Mouse (Mus musculus) intestine, embryonic 16.5 days (tissue): Measurements from ENCODE around the gene Kiss1. TPM values are rescaled to one million over a fixed set of nuclear protein-coding genes. Genes with fewer than 3 reads are reported as not detected.

Experiments
- ATAC-seq: fragments of 200-750 bp; cut with Nextera tagmentation; 2 replicates; pipeline ENCODE4 v1.8.0; 2017; ENCODE audit warnings: moderate TSS enrichment, moderate library complexity
- H3K27ac ChIP-seq: fragments of 300-500 bp; sonication (generic); 2 replicates; pipeline ENCODE4 v1.5.1; 2014; ENCODE audit warnings: mild to moderate bottlenecking, low read length
- H3K27me3 ChIP-seq: fragments of 300-500 bp; sonication (generic); replicated peaks from 2 replicates; pipeline ENCODE4 v1.6.1; 2014; ENCODE audit warnings: low read length, control low read depth, mixed read lengths; ENCODE audit not compliant: control insufficient read depth, insufficient read depth
- H3K36me3 ChIP-seq: fragments of 300-500 bp; sonication (generic); 2 replicates; pipeline ENCODE4 v1.6.1; 2014; ENCODE audit warnings: low read length, control low read depth; ENCODE audit not compliant: control insufficient read depth, insufficient read depth
- H3K4me1 ChIP-seq: fragments of 300-500 bp; sonication (generic); 2 replicates; pipeline ENCODE4 v1.6.1; 2014; ENCODE audit warnings: low read length, control low read depth, mixed read lengths; ENCODE audit not compliant: control insufficient read depth, insufficient read depth
- H3K4me2 ChIP-seq: fragments of 300-500 bp; sonication (generic); 2 replicates; pipeline ENCODE4 v1.6.1; 2014; ENCODE audit warnings: low read depth, low read length, control low read depth
- H3K4me3 ChIP-seq: fragments of 300-500 bp; sonication (generic); 2 replicates; pipeline ENCODE4 v1.5.1; 2014; ENCODE audit warnings: mild to moderate bottlenecking, low read length
- H3K9ac ChIP-seq: fragments of 300-500 bp; sonication (generic); 2 replicates; pipeline ENCODE4 v1.6.1; 2014; ENCODE audit warnings: low read depth, low read length
- H3K9me3 ChIP-seq: fragments of 300-500 bp; sonication (generic); 2 replicates; pipeline ENCODE4 v1.6.1; 2016; ENCODE audit warnings: low read length, control low read depth; ENCODE audit not compliant: control insufficient read depth
- WGBS: fragments of 180-500 bp; shearing (Covaris S2); extraction: QIAGEN DNeasy Blood & Tissue Kit; methylation state at CpG from one replicate; pipeline ENCODE4 v1.1.7; 2014; 5-methylcytosine and 5-hydroxymethylcytosine counted together
- polyA plus RNA-seq: library from polyadenylated mRNA; unstranded; fragments of >200 nt; fragmentation: Nextera tagmentation; extraction: Ambion mirVana; gene quantifications from 2 replicates; pipeline ENCODE4 v1.2.1, GENCODE M21; 2015

The Kiss1 gene
- polyA plus RNA-seq, 1 experiment from 2014 or later, result not detected

DNA sequence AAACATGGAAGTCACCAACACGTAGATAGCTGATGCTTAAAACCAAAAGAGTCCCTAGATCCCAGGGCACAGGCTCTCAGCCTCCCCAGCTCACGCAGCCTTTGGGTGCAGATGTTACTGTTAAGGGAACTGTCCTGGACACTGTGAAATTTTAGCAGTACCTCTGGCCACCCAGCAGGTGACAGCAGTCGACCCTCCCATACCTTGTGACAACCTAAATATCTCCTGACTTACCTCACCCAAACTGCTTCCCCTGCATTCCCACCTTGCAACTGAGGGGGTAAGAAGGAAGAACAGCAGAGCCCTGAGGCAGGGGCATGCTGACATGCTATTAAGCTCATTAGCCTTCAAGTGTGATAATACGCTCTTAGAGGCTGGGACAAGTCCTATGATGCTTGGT lies 10.4 kb upstream of the Kiss1 start:
- no peak overlapping the region for H3K9ac ChIP-seq
- WGBS, result 61% methylated on average over 4 of the region's 4 CpGs
- H3K36me3 ChIP-seq, result no peaks in the 10 kb centered on the region
- no peak for ATAC-seq
- no peak overlapping the region for H3K4me2 ChIP-seq
- 0 out of 2 replicates have a peak, but pooled peaks cover 3% of the 10 kb centered on the region for H3K4me1 ChIP-seq
- no peak overlapping the region for H3K27ac ChIP-seq
- no peaks in the 10 kb centered on the region for H3K27me3 ChIP-seq
- H3K9me3 ChIP-seq, result no peaks in the 10 kb centered on the region
- no peak overlapping the region for H3K4me3 ChIP-seq

DNA sequence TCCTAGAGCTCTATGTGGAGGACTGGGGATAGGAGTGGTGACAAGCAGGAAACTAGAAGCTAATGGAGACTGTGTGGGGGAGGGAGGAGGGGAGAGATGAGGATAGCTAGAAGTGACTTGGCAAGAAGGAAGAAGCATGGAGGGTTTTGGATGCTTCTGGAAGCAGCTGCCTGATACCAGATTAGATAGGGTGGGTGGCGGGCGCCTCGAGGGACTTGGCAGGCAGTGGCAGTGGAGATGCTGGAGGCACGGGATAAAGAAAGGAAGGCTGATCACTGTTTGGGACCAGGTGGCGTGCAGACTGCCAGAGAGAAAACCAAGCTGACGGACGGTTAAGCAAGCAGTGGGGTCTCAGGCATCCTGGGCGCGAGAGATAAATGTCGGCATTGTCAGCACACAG lies 9.7 kb upstream of the Kiss1 start:
- H3K4me3 ChIP-seq, result no peak overlapping the region
- H3K27me3 ChIP-seq, result no peaks in the 10 kb centered on the region
- H3K9ac ChIP-seq, result no peak overlapping the region
- H3K4me2 ChIP-seq, result no peak overlapping the region
- H3K9me3 ChIP-seq, result no peaks in the 10 kb centered on the region
- 0 out of 2 replicates have a peak, but pooled peaks cover 3% of the 10 kb centered on the region for H3K4me1 ChIP-seq
- ATAC-seq, result no peak
- H3K36me3 ChIP-seq, result no peaks in the 10 kb centered on the region
- 36% methylated on average over 10 of the region's 10 CpGs for WGBS
- no peak overlapping the region for H3K27ac ChIP-seq

- ATAC-seq, result no peak
- no peak overlapping the region for H3K4me2 ChIP-seq
- H3K27ac ChIP-seq, result no peak overlapping the region
- no peak overlapping the region for H3K9ac ChIP-seq
- H3K4me1 ChIP-seq, result 0 out of 2 replicates have a peak, but pooled peaks cover 3% of the 10 kb centered on the region
- no peaks in the 10 kb centered on the region for H3K36me3 ChIP-seq
- no peak overlapping the region for H3K4me3 ChIP-seq
- no peaks in the 10 kb centered on the region for H3K9me3 ChIP-seq
- H3K27me3 ChIP-seq, result no peaks in the 10 kb centered on the region
- 35% methylated on average over 8 of the region's 8 CpGs for WGBS
These were observed 7.3 kb upstream of the Kiss1 start for GRCm38 (mm10) chr1:133314364-133314763.

DNA sequence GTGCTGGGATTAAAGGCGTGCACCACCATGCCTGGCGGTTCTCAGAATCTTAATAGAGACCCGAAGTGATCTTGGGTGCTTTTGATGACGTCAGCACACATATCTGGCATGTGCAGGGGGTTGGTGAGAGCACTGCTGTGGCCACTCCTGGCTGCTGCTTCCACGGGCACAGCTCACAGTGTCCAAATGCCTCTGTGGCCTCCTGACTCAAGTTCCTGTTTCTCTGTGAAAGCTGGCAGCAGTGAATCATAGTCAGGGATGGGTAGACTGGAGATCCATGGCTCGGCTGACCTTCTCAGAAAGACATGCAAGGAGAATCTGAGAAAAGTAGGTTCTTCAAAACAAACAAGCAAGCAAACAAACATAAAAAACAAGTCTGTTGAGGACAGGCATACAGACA lies 5.9 kb upstream of the Kiss1 start:
- Histone ChIP-seq H3K27me3 (no peaks in the 10 kb centered on the region), H3K4me1 (0 out of 2 replicates have a peak, but pooled peaks cover 3% of the 10 kb centered on the region), H3K27ac (no peak overlapping the region), H3K9me3 (no peaks in the 10 kb centered on the region), H3K4me3 (no peak overlapping the region), H3K4me2 (no peak overlapping the region), H3K9ac (no peak overlapping the region), H3K36me3 (no peaks in the 10 kb centered on the region)
- no peak for ATAC-seq
- WGBS, result 78% methylated on average over 6 of the region's 6 CpGs

DNA sequence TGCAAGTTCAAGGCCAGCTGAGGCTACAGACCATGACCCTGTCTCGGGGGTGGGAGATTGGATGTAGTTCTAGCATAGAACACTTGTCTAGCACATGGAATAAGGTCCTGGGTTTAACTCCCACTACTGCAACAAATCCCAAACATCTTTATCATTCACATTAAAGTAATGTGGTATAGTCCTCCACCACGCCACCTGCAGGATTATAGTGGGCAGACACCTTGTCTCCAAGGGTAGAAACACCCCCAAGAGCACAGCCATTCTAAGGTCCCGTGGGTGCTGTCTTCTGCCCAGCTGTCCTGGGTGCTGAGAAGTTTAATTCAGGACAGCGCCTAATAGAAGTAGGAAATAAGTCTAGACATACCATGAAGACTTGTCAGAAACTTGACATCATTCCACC lies 5.1 kb upstream of the Kiss1 start:
- Histone ChIP-seq H3K27me3 (no peaks in the 10 kb centered on the region), H3K27ac (no peak overlapping the region), H3K4me2 (no peak overlapping the region), H3K9ac (no peak overlapping the region), H3K36me3 (no peaks in the 10 kb centered on the region), H3K4me1 (0 out of 2 replicates have a peak, but pooled peaks cover 5% of the 10 kb centered on the region), H3K9me3 (no peaks in the 10 kb centered on the region), H3K4me3 (no peak overlapping the region)
- no peak for ATAC-seq
- 78% methylated on average over 4 of the region's 4 CpGs for WGBS

GRCm38 (mm10) chr1:133317149-133317548 lies 4.5 kb upstream of the Kiss1 start:
- Histone ChIP-seq H3K4me3 (no peak overlapping the region), H3K9me3 (no peaks in the 10 kb centered on the region), H3K4me1 (0 out of 2 replicates have a peak, but pooled peaks cover 2% of the 10 kb centered on the region), H3K36me3 (no peaks in the 10 kb centered on the region), H3K4me2 (no peak overlapping the region), H3K9ac (no peak overlapping the region), H3K27ac (no peak overlapping the region), H3K27me3 (no peaks in the 10 kb centered on the region)
- WGBS, result 73% methylated on average over 1 of the region's 1 CpGs
- no peak for ATAC-seq

DNA sequence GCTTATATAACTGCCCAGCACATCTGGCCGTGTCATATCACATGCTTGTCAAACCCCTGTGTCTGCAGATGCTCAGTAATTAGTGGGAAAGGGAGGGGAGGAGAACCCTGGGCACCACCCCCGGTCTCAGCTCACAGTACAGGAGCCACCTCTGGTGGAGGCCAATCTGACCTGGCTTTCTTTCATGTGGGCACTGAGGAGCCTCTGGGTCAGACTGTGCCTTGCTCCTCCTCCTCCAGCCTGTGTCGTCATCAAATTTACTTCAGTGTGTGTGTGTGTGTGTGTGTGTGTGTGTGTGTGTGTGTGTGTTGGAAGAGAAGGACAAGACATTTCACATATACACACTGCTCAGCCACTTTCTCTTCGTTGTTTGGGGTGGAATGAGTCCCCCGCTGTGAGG lies 1.7 kb downstream of the Kiss1 start:
- ATAC-seq, result no peak
- WGBS, result 38% methylated on average over 5 of the region's 5 CpGs
- H3K27me3 ChIP-seq, result no peaks in the 10 kb centered on the region; the same call in 1 of the 2 replicates
- no peaks in the 10 kb centered on the region for H3K9me3 ChIP-seq
- no peak overlapping the region for H3K27ac ChIP-seq
- H3K4me2 ChIP-seq, result no peak overlapping the region
- H3K9ac ChIP-seq, result 0 out of 2 replicates have a peak overlapping the region, but pooled peaks have one; percentile 16
- H3K36me3 ChIP-seq, result no peaks in the 10 kb centered on the region
- H3K4me3 ChIP-seq, result no peak overlapping the region
- H3K4me1 ChIP-seq, result 0 out of 2 replicates have a peak, but pooled peaks cover 2% of the 10 kb centered on the region

GRCm38 (mm10) chr1:133325951-133326350 lies 4.3 kb downstream of the Kiss1 start:
- no peak for ATAC-seq
- WGBS, result 88% methylated on average over 8 of the region's 8 CpGs
- Histone ChIP-seq H3K27me3 (peaks cover 3% of the 10 kb centered on the region), H3K4me2 (no peak overlapping the region), H3K9ac (no peak overlapping the region), H3K27ac (no peak overlapping the region), H3K36me3 (no peaks in the 10 kb centered on the region), H3K4me1 (peaks cover 11% of the 10 kb centered on the region), H3K4me3 (no peak overlapping the region), H3K9me3 (no peaks in the 10 kb centered on the region)

DNA sequence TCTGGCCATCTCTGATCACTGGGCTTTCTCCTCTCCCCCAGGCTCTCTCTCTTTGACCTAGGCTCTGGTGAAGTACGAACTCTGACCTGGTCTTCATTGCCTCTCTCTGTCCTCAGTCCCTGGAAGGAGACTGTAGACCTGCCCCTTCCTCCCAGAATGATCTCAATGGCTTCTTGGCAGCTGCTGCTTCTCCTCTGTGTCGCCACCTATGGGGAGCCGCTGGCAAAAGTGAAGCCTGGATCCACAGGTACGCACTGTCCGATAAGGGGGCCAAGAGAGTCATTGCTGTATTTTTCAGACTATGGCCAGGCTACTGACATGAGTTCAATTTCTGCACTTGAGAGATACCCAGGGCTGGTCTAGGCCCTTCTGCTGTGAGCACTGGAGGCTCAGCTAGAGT lies 5.4 kb downstream of the Kiss1 start:
- Histone ChIP-seq H3K9me3 (no peaks in the 10 kb centered on the region), H3K4me1 (peaks cover 9% of the 10 kb centered on the region), H3K27ac (no peak overlapping the region), H3K27me3 (peaks cover 3% of the 10 kb centered on the region), H3K36me3 (no peaks in the 10 kb centered on the region), H3K4me3 (no peak overlapping the region), H3K9ac (no peak overlapping the region), H3K4me2 (no peak overlapping the region)
- 51% methylated on average over 5 of the region's 5 CpGs for WGBS
- ATAC-seq, result no peak

- Histone ChIP-seq H3K36me3 (no peaks in the 10 kb centered on the region), H3K4me2 (no peak overlapping the region), H3K4me1 (peaks cover 9% of the 10 kb centered on the region), H3K9me3 (no peaks in the 10 kb centered on the region), H3K4me3 (no peak overlapping the region), H3K9ac (no peak overlapping the region), H3K27ac (no peak overlapping the region), H3K27me3 (peaks cover 3% of the 10 kb centered on the region)
- WGBS, result 76% methylated on average over 6 of the region's 6 CpGs
- ATAC-seq, result no peak
These were observed 6.7 kb downstream of the Kiss1 start for GRCm38 (mm10) chr1:133328299-133328795.
